Mouse (Mus musculus) cerebellum, adult 2 months (tissue): ENCODE data around the gene Rnasel.

Experiments used
- CTCF ChIP-seq: fragments of 200-500 bp; IDR thresholded peaks from 2 replicates; pipeline ENCODE4 v1.5.1; 2011; ENCODE audit warnings: low read depth, mild to moderate bottlenecking, control low read depth, low read length, moderate library complexity, borderline replicate concordance; ENCODE audit not compliant: insufficient read depth
- POLR2A ChIP-seq: fragments of 200-500 bp; IDR thresholded peaks from 2 replicates; pipeline ENCODE4 v1.6.1; 2011; ENCODE audit warnings: low read length, control low read depth, borderline replicate concordance; ENCODE audit not compliant: insufficient read depth

DNA sequence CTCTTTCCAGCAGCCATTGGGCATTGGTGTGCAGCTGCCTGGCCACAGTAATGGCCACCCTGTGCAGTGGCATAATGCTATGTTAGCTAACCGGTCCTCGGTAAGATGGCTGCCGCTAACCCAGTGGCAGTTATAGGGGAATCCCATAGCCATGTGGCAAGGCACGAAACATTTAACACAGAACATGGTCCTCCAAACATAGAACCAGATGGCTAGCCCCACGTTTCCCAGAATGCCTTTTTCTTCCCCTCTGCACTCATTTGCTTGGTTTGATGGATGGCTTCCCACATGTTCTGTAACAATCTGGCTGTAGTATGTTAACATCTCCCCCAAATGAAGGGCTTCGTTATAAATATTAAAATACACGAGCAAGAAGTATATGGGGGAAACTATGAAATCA is 27.0 kb downstream of the Rnasel start:
- TF ChIP-seq POLR2A (no peak), CTCF (no peak)
